Mouse (Mus musculus): Measurements from ENCODE around the gene Zzz3. TPM values are rescaled to one million over a fixed set of nuclear protein-coding genes. Genes with fewer than 3 reads are reported as not detected.

Gene Zzz3
- polyA plus RNA-seq, 1 experiment from 2014 or later: 46.3 TPM

GRCm38 (mm10) chr3:152509268-152509667 lies 114.0 kb downstream of the Zzz3 start:
- WGBS: 67% methylated on average over 7 of the region's 7 CpGs
- Histone ChIP-seq H3K4me2 (no peak overlapping the region), H3K9me3 (no peaks in the 10 kb centered on the region), H3K9ac (no peak overlapping the region), H3K27ac (no peak overlapping the region), H3K27me3 (no peaks in the 10 kb centered on the region), H3K4me3 (no peak overlapping the region), H3K4me1 (no peaks in the 10 kb centered on the region), H3K36me3 (no peaks in the 10 kb centered on the region)
- ATAC-seq (ENCODE audit: borderline replicate concordance, extremely low read depth, low FRiP score, low TSS enrichment): no peak

Other genes starting within 250 kb of the Zzz3 start
- 10.0 and 11.2 TPM in 2 replicates for gene Gipc2, start 229.2 kb upstream of the Zzz3 start, polyA plus RNA-seq (2015; fragmentation: Nextera tagmentation; extraction: Ambion mirVana)
- gene Dnajb4, start 185.2 kb upstream of the Zzz3 start, polyA plus RNA-seq (2015; fragmentation: Nextera tagmentation; extraction: Ambion mirVana): 38.2 and 41.4 TPM in 2 replicates
- gene Fubp1, start 185.1 kb upstream of the Zzz3 start, polyA plus RNA-seq (2015; fragmentation: Nextera tagmentation; extraction: Ambion mirVana): 261 and 272 TPM in 2 replicates
- gene Nexn, start 129.1 kb upstream of the Zzz3 start, polyA plus RNA-seq (2015; fragmentation: Nextera tagmentation; extraction: Ambion mirVana): 64.4 and 75.1 TPM in 2 replicates
- 15.6 and 16.1 TPM in 2 replicates for gene Miga1, start 55.1 kb upstream of the Zzz3 start, polyA plus RNA-seq (2015; fragmentation: Nextera tagmentation; extraction: Ambion mirVana)
- 49.5 and 50.6 TPM in 2 replicates for gene Usp33, start 49.0 kb upstream of the Zzz3 start, polyA plus RNA-seq (2015; fragmentation: Nextera tagmentation; extraction: Ambion mirVana)